Mouse (Mus musculus) layer of hippocampus, postnatal 25 days (tissue): Measurements from ENCODE around the gene Kansl3. TPM values are rescaled to one million over a fixed set of nuclear protein-coding genes. Genes with fewer than 3 reads are reported as not detected.

Experiments used
- DNase-seq, 2 experiments: peaks; one replicate each; pipeline ENCODE4 v3.0.0; 2022; ENCODE audit warnings: mixed read lengths in 2 of 2, low spot score in 1 of 2; ENCODE audit errors: extremely low spot score in 1 of 2
- microRNA-seq, 2 experiments: library from miRNA; unstranded; fragments of <30 nt; microRNA quantifications; one replicate each; pipeline ENCODE4 v1.2.0; 2021
- total RNA-seq, 2 experiments: library from RNA; stranded (reverse); gene quantifications; 2 replicates each; pipeline ENCODE4 v1.2.3; 2021

Gene Kansl3
- total RNA-seq, 2 experiments from 2014 or later: 58.2 to 62.6 TPM

DNA sequence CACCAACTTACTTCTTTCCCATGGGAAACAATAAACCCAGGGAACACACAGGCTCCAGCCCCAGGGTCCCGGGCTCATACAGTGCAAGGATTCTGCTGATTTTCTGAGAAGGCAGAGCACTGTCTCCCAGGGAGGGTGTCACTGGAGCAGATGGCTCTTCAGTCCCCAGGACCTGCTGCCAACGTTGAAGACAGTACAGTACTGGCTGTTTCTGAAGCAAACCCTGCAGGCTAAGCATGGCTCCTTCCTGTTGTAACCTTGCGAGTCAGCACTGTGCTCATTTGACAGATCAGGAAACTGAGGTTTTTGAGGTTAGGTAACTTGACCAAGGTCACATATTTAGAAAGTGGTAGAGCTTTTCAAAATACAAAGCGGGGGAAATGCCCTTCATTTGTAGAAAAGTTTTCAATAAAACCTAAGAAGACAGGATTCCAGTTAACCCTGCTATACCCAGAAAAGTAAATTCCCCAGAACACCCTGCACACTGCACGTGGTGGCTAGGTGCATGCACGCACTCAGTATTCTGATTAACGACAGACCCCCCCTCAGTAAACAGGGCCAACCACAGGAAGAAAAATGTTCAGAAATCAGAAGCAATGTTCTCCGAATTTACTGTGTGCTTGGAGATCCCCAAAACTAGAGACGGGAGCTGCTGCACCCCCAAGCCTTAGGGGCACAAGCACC is 72.4 kb downstream of the Kansl3 start:
- no peak for DNase-seq

DNA sequence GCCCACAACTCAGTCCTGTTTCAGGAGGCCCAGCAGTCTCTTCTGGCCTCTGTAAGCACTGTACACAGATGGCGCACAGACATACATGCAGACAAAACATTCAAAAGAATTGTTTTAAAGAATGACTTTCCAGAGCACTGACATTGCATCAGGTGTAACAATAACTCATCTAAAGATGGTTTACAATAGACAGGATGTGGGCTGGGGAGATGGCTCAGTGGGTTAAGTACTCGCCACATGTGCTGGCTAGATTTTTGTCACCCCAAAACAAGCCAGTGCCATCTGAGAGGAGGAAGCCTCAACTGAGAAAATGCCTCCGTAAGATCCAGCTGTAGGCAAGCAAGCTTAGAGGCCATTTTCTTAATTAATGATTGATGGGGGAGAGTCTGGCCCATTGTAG is 74.6 kb downstream of the Kansl3 start:
- DNase-seq: no peak

DNA sequence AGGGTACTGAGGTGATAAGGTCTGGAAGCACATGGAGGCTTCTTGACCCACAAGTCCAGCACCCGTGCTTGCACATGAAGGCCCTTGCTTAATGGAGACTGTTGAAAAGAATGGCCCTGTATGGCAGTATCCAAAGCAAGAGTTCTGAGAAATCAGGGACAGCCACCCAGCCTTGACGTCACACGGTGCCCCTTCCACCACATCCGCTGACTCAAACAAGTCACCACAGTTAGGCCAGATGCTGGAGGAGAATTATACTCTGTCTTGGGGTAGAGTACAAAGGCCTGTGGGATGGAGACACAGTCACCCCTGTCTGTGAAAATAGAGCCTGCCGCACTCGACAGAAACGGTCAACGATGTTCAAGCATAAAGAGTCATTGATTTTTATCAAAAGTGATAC is 75.5 kb downstream of the Kansl3 start:
- DNase-seq: no peak

Small RNAs within 50 kb of the gene (microRNA-seq; reads per million reads assigned to microRNA genes)
- gene Mir6898: 0.60 to 0.74 reads per million in 2 experiments

Other genes with a start within 250 kb of the Kansl3 start
- gene Uggt1, start 124.5 kb downstream of the Kansl3 start, total RNA-seq: 10 to 100 TPM; 36.0 to 40.5 TPM
- gene Neurl3, start 94.5 kb downstream of the Kansl3 start, total RNA-seq: under 1 TPM; 0.42 to 0.68 TPM
- gene Arid5a, start 61.4 kb downstream of the Kansl3 start, total RNA-seq: 10 to 100 TPM; 11.5 to 16.6 TPM
- gene Fer1l5, start 3.1 kb upstream of the Kansl3 start, total RNA-seq: not detected
- gene Lman2l, start 76.1 kb upstream of the Kansl3 start, total RNA-seq: 10 to 100 TPM; 61.4 to 63.8 TPM
- gene Cnnm4, start 102.4 kb upstream of the Kansl3 start, total RNA-seq: 10 to 100 TPM; 15.8 to 17.9 TPM
- 10 to 100 TPM; 33.2 to 37.5 TPM for gene Cnnm3, start 142.7 kb upstream of the Kansl3 start, total RNA-seq
- gene Ankrd23, start 167.7 kb upstream of the Kansl3 start, total RNA-seq: 1 to 10 TPM; 5.4 to 7.7 TPM
- gene Gm42417, start 170.2 kb upstream of the Kansl3 start, total RNA-seq: under 1 TPM in 1 of 2 experiments, not detected in 1; 0.47 TPM
- gene Ankrd39, start 178.3 kb upstream of the Kansl3 start, total RNA-seq: 10 to 100 TPM; 10.8 to 13.3 TPM
- 10 to 100 TPM; 12.7 to 14.0 TPM for gene Sema4c, start 189.2 kb upstream of the Kansl3 start, total RNA-seq